Mouse (Mus musculus): ENCODE measurements around the gene Tarbp1. TPM values are rescaled to one million over a fixed set of nuclear protein-coding genes. Genes with fewer than 3 reads are reported as not detected.

Tarbp1 gene
- total RNA-seq, 1 experiment, result 9.5 TPM

DNA sequence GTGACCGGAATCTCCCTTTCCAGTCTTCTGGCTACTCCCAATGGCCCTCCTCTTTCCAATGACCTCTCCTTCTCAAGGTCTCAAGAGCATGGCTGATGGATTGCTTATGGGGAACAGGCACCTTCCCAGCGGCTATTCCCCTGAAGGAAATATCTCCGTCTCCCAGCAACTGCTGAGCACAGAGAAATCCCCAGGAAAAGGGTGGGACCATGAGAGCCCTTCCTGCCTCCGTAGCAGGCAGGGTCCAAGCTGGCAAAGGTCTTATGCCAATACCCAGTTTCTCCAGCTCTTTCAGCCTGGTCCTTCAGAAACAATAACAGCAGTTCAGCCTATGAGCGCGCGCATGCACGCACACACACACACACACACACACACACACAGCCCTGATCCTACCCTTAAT lies 23.7 kb downstream of the Tarbp1 start:
- peaks cover 53% of the 10 kb centered on the region for H3K36me3 ChIP-seq (ENCODE audit: control insufficient read depth, insufficient read depth, low read length, poor library complexity, severe bottlenecking)
- in situ Hi-C loops (cut with MboI; ENCODE audit: low sequenced_read_pairs in 2 of 2, unreplicated experiment in 2 of 2), result no loop called here
- no peaks in the 10 kb centered on the region for H3K4me1 ChIP-seq (ENCODE audit: control insufficient read depth in 2 of 2, insufficient read depth in 2 of 2, low read length in 2 of 2, poor library complexity in 1 of 2)
- TF ChIP-seq MAFK (IDR thresholded peaks at IDR 0.05; ENCODE audit: insufficient read depth, low read depth, low read length), result no peak
- no peak for TF ChIP-seq ZNF384 (IDR thresholded peaks at IDR 0.05; ENCODE audit: low read depth, low read length)
- no peak for TF ChIP-seq ZC3H11A (IDR thresholded peaks at IDR 0.05; ENCODE audit: borderline replicate concordance, low read depth, low read length)
- no peak for TF ChIP-seq HCFC1 (IDR thresholded peaks at IDR 0.05; ENCODE audit: borderline replicate concordance, insufficient read depth, low read length)
- TF ChIP-seq CHD2 (IDR thresholded peaks at IDR 0.05; ENCODE audit: low read depth, low read length), result no peak
- DNase-seq (ENCODE audit: low read depth, low spot score), result no peak
- H3K9me3 ChIP-seq (ENCODE audit: control insufficient read depth, insufficient read depth, low read depth, low read length), result no peaks in the 10 kb centered on the region
- H3K9ac ChIP-seq (ENCODE audit: insufficient read depth, low read depth, low read length, poor library complexity, severe bottlenecking), result no peak overlapping the region
- no peak overlapping the region for H3K4me3 ChIP-seq (ENCODE audit: insufficient read depth in 1 of 2, low read depth in 1 of 2, low read length in 2 of 2, poor library complexity in 1 of 2, severe bottlenecking in 1 of 2)
- no peak overlapping the region for H3K27ac ChIP-seq (ENCODE audit: insufficient read depth, low read depth, low read length, poor library complexity, severe bottlenecking)

DNA sequence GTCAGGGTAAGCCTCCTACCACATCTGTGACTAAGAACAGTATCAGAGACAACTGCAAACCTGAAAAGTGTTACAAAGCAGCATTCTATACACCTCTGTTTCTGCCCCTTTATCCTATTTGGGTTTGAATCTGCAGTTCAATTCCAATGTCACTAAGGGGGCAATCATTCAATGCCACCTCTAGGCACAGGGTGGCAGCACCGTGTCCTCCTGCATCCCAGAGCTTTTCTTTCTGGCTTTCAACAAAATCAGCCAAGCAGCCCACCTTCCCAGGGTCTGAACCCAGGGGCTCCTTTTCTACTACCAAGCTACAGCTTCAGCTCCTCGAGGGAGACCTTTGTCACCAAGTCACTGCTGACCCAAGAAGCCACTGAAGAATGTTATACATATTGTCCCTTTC lies 35.9 kb downstream of the Tarbp1 start:
- no peak for TF ChIP-seq ZNF384 (IDR thresholded peaks at IDR 0.05; ENCODE audit: low read depth, low read length)
- TF ChIP-seq MAFK (IDR thresholded peaks at IDR 0.05; ENCODE audit: insufficient read depth, low read depth, low read length), result no peak
- no peak for TF ChIP-seq HCFC1 (IDR thresholded peaks at IDR 0.05; ENCODE audit: borderline replicate concordance, insufficient read depth, low read length)
- TF ChIP-seq CHD2 (IDR thresholded peaks at IDR 0.05; ENCODE audit: low read depth, low read length), result no peak
- no peak for TF ChIP-seq ZC3H11A (IDR thresholded peaks at IDR 0.05; ENCODE audit: borderline replicate concordance, low read depth, low read length)
- in situ Hi-C loops (cut with MboI; ENCODE audit: low sequenced_read_pairs in 2 of 2, unreplicated experiment in 2 of 2), result no loop called here
- DNase-seq (ENCODE audit: low read depth, low spot score), result no peak
- no peak overlapping the region for H3K27ac ChIP-seq (ENCODE audit: insufficient read depth, low read depth, low read length, poor library complexity, severe bottlenecking)
- H3K9me3 ChIP-seq (ENCODE audit: control insufficient read depth, insufficient read depth, low read depth, low read length), result no peaks in the 10 kb centered on the region
- no peaks in the 10 kb centered on the region for H3K4me1 ChIP-seq (ENCODE audit: control insufficient read depth in 2 of 2, insufficient read depth in 2 of 2, low read length in 2 of 2, poor library complexity in 1 of 2)
- H3K4me3 ChIP-seq (ENCODE audit: insufficient read depth in 1 of 2, low read depth in 1 of 2, low read length in 2 of 2, poor library complexity in 1 of 2, severe bottlenecking in 1 of 2), result no peak overlapping the region
- H3K9ac ChIP-seq (ENCODE audit: insufficient read depth, low read depth, low read length, poor library complexity, severe bottlenecking), result no peak overlapping the region
- peaks cover 21% of the 10 kb centered on the region for H3K36me3 ChIP-seq (ENCODE audit: control insufficient read depth, insufficient read depth, low read length, poor library complexity, severe bottlenecking)

DNA sequence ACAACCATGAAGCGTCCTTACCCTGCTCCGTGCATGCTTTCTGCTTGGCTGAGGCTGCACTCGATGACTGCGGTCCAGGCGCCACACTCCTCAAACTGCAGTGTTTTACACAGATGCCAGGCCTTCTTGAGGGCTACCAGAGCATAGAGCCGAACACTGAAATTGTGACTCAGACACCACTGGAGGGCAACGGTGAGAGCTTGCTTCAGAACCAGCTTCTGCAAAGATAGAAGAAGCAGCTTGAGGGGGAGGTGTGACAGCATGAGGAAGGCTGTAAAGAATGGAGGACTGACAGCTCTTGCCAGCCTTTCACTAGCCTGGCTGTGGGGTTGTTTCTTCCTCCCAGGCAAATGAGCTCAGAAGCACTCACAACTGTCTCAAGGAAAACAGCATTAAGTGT lies 41.0 kb downstream of the Tarbp1 start:
- Histone ChIP-seq H3K9ac (ENCODE audit: insufficient read depth, low read depth, low read length, poor library complexity, severe bottlenecking) (no peak overlapping the region), H3K27ac (ENCODE audit: insufficient read depth, low read depth, low read length, poor library complexity, severe bottlenecking) (no peak overlapping the region), H3K4me3 (ENCODE audit: insufficient read depth in 1 of 2, low read depth in 1 of 2, low read length in 2 of 2, poor library complexity in 1 of 2, severe bottlenecking in 1 of 2) (no peak overlapping the region), H3K36me3 (ENCODE audit: control insufficient read depth, insufficient read depth, low read length, poor library complexity, severe bottlenecking) (peaks cover 37% of the 10 kb centered on the region), H3K9me3 (ENCODE audit: control insufficient read depth, insufficient read depth, low read depth, low read length) (no peaks in the 10 kb centered on the region), H3K4me1 (ENCODE audit: control insufficient read depth in 2 of 2, insufficient read depth in 2 of 2, low read length in 2 of 2, poor library complexity in 1 of 2) (no peaks in the 10 kb centered on the region)
- in situ Hi-C loops (cut with MboI; ENCODE audit: low sequenced_read_pairs in 2 of 2, unreplicated experiment in 2 of 2), result no loop called here
- no peak for TF ChIP-seq HCFC1 (IDR thresholded peaks at IDR 0.05; ENCODE audit: borderline replicate concordance, insufficient read depth, low read length)
- no peak for TF ChIP-seq ZC3H11A (IDR thresholded peaks at IDR 0.05; ENCODE audit: borderline replicate concordance, low read depth, low read length)
- no peak for TF ChIP-seq ZNF384 (IDR thresholded peaks at IDR 0.05; ENCODE audit: low read depth, low read length)
- TF ChIP-seq CHD2 (IDR thresholded peaks at IDR 0.05; ENCODE audit: low read depth, low read length), result no peak
- no peak for TF ChIP-seq MAFK (IDR thresholded peaks at IDR 0.05; ENCODE audit: insufficient read depth, low read depth, low read length)
- DNase-seq (ENCODE audit: low read depth, low spot score), result no peak

DNA sequence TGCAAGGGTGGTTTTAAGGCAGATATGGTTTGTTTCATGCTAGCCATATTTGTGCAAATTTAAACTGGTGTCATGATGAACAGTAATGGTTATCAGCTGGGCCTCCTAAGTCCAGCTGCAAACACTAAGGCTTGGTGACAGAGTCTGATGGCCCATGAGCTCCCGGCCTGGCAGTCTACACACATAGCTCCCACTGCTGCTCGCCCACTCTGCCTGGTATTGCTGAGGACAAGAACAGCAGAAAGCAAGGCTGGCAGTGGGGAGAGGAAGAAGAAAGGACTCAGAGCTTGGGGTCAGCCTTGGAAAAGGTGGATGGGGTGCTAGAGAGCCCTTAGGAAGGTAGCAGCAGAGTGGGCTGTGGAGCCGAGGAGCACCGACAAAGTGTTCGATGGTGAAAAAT lies 45.2 kb downstream of the Tarbp1 start:
- DNase-seq (ENCODE audit: low read depth, low spot score), result no peak
- TF ChIP-seq ZNF384 (IDR thresholded peaks at IDR 0.05; ENCODE audit: low read depth, low read length) (no peak), CHD2 (IDR thresholded peaks at IDR 0.05; ENCODE audit: low read depth, low read length) (no peak), HCFC1 (IDR thresholded peaks at IDR 0.05; ENCODE audit: borderline replicate concordance, insufficient read depth, low read length) (no peak), MAFK (IDR thresholded peaks at IDR 0.05; ENCODE audit: insufficient read depth, low read depth, low read length) (no peak), ZC3H11A (IDR thresholded peaks at IDR 0.05; ENCODE audit: borderline replicate concordance, low read depth, low read length) (no peak)
- H3K36me3 ChIP-seq (ENCODE audit: control insufficient read depth, insufficient read depth, low read length, poor library complexity, severe bottlenecking), result peaks cover 46% of the 10 kb centered on the region
- no peak overlapping the region for H3K9ac ChIP-seq (ENCODE audit: insufficient read depth, low read depth, low read length, poor library complexity, severe bottlenecking)
- in situ Hi-C loops (cut with MboI; ENCODE audit: low sequenced_read_pairs in 2 of 2, unreplicated experiment in 2 of 2), result no loop called here
- H3K4me3 ChIP-seq (ENCODE audit: insufficient read depth in 1 of 2, low read depth in 1 of 2, low read length in 2 of 2, poor library complexity in 1 of 2, severe bottlenecking in 1 of 2), result no peak overlapping the region
- H3K9me3 ChIP-seq (ENCODE audit: control insufficient read depth, insufficient read depth, low read depth, low read length), result no peaks in the 10 kb centered on the region
- no peak overlapping the region for H3K27ac ChIP-seq (ENCODE audit: insufficient read depth, low read depth, low read length, poor library complexity, severe bottlenecking)
- no peaks in the 10 kb centered on the region for H3K4me1 ChIP-seq (ENCODE audit: control insufficient read depth in 2 of 2, insufficient read depth in 2 of 2, low read length in 2 of 2, poor library complexity in 1 of 2)

DNA sequence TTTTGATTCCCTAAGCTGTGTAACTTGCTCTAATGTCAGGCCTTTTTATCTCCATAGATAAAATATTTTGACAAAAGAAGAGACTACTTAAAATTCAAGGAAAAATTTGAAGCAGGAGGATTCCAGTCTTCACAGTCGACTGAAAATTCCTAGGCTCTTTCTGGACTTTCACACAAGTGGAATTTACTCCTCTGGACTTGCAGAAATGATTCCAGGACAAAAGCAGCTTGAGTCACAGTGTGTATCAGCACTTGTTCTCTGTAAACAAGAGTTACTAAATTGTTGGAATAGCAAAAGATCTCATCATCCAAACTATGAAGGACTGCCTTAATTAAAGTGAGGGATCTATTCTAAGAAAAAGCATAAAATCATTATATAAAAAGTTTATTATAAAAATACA lies 49.9 kb downstream of the Tarbp1 start:
- peaks cover 2% of the 10 kb centered on the region in 2 experiments; a peak in 1 of 4 replicates for H3K4me1 ChIP-seq (ENCODE audit: control insufficient read depth in 2 of 2, insufficient read depth in 2 of 2, low read length in 2 of 2, poor library complexity in 1 of 2)

More for the DNA sequence above, 49.9 kb downstream of the Tarbp1 start:
- Histone ChIP-seq H3K9me3 (ENCODE audit: control insufficient read depth, insufficient read depth, low read depth, low read length) (no peaks in the 10 kb centered on the region), H3K9ac (ENCODE audit: insufficient read depth, low read depth, low read length, poor library complexity, severe bottlenecking) (no peak overlapping the region), H3K4me3 (ENCODE audit: insufficient read depth in 1 of 2, low read depth in 1 of 2, low read length in 2 of 2, poor library complexity in 1 of 2, severe bottlenecking in 1 of 2) (no peak overlapping the region), H3K27ac (ENCODE audit: insufficient read depth, low read depth, low read length, poor library complexity, severe bottlenecking) (no peak overlapping the region), H3K36me3 (ENCODE audit: control insufficient read depth, insufficient read depth, low read length, poor library complexity, severe bottlenecking) (peaks cover 30% of the 10 kb centered on the region)
- no peak for DNase-seq (ENCODE audit: low read depth, low spot score)
- in situ Hi-C loops (cut with MboI; ENCODE audit: low sequenced_read_pairs in 2 of 2, unreplicated experiment in 2 of 2), result no loop called here
- TF ChIP-seq ZNF384 (IDR thresholded peaks at IDR 0.05; ENCODE audit: low read depth, low read length) (no peak), HCFC1 (IDR thresholded peaks at IDR 0.05; ENCODE audit: borderline replicate concordance, insufficient read depth, low read length) (no peak), CHD2 (IDR thresholded peaks at IDR 0.05; ENCODE audit: low read depth, low read length) (no peak), MAFK (IDR thresholded peaks at IDR 0.05; ENCODE audit: insufficient read depth, low read depth, low read length) (no peak), ZC3H11A (IDR thresholded peaks at IDR 0.05; ENCODE audit: borderline replicate concordance, low read depth, low read length) (no peak)
